Mouse (Mus musculus) bone marrow macrophage, adult 2 months (primary cell): ENCODE results near the gene Gkap1.

ENCODE experiments used
- CTCF ChIP-seq: IDR thresholded peaks from 2 replicates; pipeline ENCODE4 v1.5.1; 2012; ENCODE audit warnings: low read depth, mild to moderate bottlenecking, low read length, moderate library complexity
- POLR2A ChIP-seq: IDR thresholded peaks from 2 replicates; pipeline ENCODE4 v1.6.1; 2012; ENCODE audit warnings: mild to moderate bottlenecking, low read depth, low read length, borderline replicate concordance

GRCm38 (mm10) chr13:58273411-58274258 is 1.9 kb downstream of the Gkap1 start:
- TF ChIP-seq CTCF: no peak
- no peak for TF ChIP-seq POLR2A
